Mouse (Mus musculus): Measurements from ENCODE around the gene Pcnp. TPM values are rescaled to one million over a fixed set of nuclear protein-coding genes. Genes with fewer than 3 reads are reported as not detected.

Gene Pcnp
- polyA plus RNA-seq, 1 experiment from 2014 or later, result 302 TPM

- Histone ChIP-seq H3K9ac (replicated peaks) (peak overlapping the region; percentile 95), H3K9me3 (no peaks in the 10 kb centered on the region), H3K36me3 (peaks cover 23% of the 10 kb centered on the region), H3K27ac (replicated peaks) (no peak overlapping the region), H3K4me3 (peak overlapping the region; percentile 95), H3K4me1 (peaks cover 20% of the 10 kb centered on the region), H3K4me2 (replicated peaks) (peak overlapping the region; percentile 87), H3K27me3 (no peaks in the 10 kb centered on the region)
- WGBS, result 56% methylated on average over 12 of the region's 12 CpGs
- ATAC-seq (ENCODE audit: low FRiP score, low read depth), result no peak
These were observed 1.5 kb downstream of the Pcnp start for GRCm38 (mm10) chr16:56027854-56028629.

- no peaks in the 10 kb centered on the region for H3K4me1 ChIP-seq
- H3K27me3 ChIP-seq, result no peaks in the 10 kb centered on the region
- ATAC-seq (ENCODE audit: low FRiP score, low read depth), result no peak
- H3K4me2 ChIP-seq (replicated peaks), result no peak overlapping the region
- H3K9me3 ChIP-seq, result no peaks in the 10 kb centered on the region
- no peak overlapping the region for H3K9ac ChIP-seq (replicated peaks)
- 96% methylated on average over 7 of the region's 7 CpGs for WGBS
- peaks cover 49% of the 10 kb centered on the region for H3K36me3 ChIP-seq
- H3K4me3 ChIP-seq, result no peak overlapping the region
- H3K27ac ChIP-seq (replicated peaks), result no peak overlapping the region
These were observed 9.9 kb downstream of the Pcnp start for GRCm38 (mm10) chr16:56019660-56020059.

DNA sequence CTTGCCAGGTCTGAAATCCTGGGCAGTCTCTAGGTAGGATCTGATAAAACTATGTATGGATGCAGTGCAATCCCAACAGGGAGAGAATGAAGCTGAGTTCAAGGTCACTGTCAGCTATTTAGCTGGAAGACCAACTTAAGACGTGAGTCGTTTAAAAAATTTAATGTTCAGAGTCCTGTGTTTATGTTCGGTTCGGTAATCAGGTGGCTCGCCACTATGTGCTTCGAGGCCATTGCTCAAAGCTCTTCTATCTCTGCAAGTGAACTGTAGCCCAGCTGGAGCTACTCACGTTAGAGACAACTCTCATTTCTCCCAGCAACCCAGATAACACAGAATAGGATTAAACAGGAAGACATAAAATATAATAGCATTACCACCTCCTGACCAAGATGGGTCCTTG, 15.5 kb downstream of the Pcnp start:
- H3K4me2 ChIP-seq (replicated peaks), result no peak overlapping the region

GRCm38 (mm10) chr16:56012789-56013743, 16.5 kb downstream of the Pcnp start:
- Histone ChIP-seq H3K9ac (replicated peaks) (no peak overlapping the region), H3K27ac (replicated peaks) (no peak overlapping the region), H3K9me3 (no peaks in the 10 kb centered on the region), H3K36me3 (peaks cover 37% of the 10 kb centered on the region), H3K4me3 (no peak overlapping the region), H3K4me1 (no peaks in the 10 kb centered on the region), H3K27me3 (no peaks in the 10 kb centered on the region), H3K4me2 (replicated peaks) (no peak overlapping the region)
- WGBS, result 91% methylated on average over 10 of the region's 10 CpGs
- ATAC-seq (ENCODE audit: low FRiP score, low read depth), result peak; percentile 58; the same call in 1 of the 2 replicates

More for the DNA sequence above, 15.5 kb downstream of the Pcnp start:
- H3K9me3 ChIP-seq, result no peaks in the 10 kb centered on the region
- no peak for ATAC-seq (ENCODE audit: low FRiP score, low read depth)
- WGBS, result 88% methylated on average over 7 of the region's 7 CpGs
- H3K4me1 ChIP-seq, result no peaks in the 10 kb centered on the region
- no peak overlapping the region for H3K27ac ChIP-seq (replicated peaks)
- H3K9ac ChIP-seq (replicated peaks), result no peak overlapping the region
- no peak overlapping the region for H3K4me3 ChIP-seq
- H3K27me3 ChIP-seq, result no peaks in the 10 kb centered on the region
- peaks cover 44% of the 10 kb centered on the region for H3K36me3 ChIP-seq

DNA sequence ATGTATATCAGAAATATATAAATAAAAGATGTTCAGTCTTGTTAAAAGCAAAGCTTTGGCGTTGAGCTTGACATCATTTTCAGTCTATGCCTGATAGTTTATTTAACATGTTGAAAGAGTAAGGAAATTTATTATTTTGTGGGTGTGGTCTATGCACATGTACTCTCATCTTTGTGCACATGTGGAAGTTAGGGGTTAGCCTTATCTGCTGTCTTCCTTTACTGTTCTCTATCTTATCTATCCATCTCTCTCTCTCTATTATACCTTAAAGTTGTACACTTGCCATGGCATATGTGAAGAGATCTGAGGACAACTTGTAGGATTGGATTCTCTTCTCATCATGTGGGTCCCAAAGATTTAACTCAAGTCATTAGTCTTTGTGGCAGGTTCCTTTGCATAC, 20.7 kb downstream of the Pcnp start:
- 93% methylated on average over 1 of the region's 1 CpGs for WGBS

DNA sequence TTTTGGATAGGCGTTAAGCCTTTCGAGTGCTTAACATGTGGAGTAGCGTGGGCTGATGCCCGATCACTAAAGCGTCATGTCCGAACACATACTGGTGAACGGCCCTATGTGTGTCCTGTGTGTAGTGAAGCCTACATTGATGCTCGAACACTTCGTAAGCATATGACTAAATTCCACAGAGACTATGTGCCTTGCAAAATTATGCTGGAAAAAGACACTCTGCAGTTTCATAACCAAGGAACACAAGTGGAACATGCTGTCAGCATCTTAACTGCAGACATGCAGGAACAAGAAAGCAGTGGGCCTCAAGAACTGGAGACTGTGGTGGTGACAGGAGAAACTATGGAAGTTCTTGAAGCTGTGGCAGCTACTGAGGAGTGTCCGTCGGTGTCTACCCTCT, 22.7 kb downstream of the Pcnp start:
- peaks cover 48% of the 10 kb centered on the region for H3K36me3 ChIP-seq
- 94% methylated on average over 11 of the region's 11 CpGs for WGBS

More for the DNA sequence above, 20.7 kb downstream of the Pcnp start:
- no peaks in the 10 kb centered on the region for H3K27me3 ChIP-seq
- no peak overlapping the region for H3K4me2 ChIP-seq (replicated peaks)
- no peak for ATAC-seq (ENCODE audit: low FRiP score, low read depth)
- H3K27ac ChIP-seq (replicated peaks), result no peak overlapping the region
- peaks cover 42% of the 10 kb centered on the region for H3K36me3 ChIP-seq
- no peaks in the 10 kb centered on the region for H3K4me1 ChIP-seq
- no peak overlapping the region for H3K9ac ChIP-seq (replicated peaks)
- H3K4me3 ChIP-seq, result no peak overlapping the region
- H3K9me3 ChIP-seq, result no peaks in the 10 kb centered on the region

DNA sequence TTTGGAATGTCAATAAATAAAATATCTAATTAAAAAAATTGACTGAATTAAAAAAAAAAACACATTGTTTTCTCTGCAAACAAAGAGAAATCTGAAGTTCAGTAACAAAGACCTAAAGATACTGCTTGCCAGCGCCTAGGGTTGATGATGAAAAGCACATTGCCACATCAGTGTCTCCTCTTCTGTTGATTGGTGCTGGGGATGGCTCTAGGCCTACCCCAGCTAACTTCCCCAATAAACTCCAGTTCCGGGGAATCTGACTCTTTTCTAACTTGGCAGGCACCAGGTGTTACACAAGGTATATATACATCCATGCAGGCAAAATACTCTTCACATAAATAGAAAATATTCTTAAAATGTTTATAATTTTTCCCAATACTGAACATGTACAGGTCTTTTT, 35.3 kb downstream of the Pcnp start:
- no peaks in the 10 kb centered on the region for H3K9me3 ChIP-seq
- ATAC-seq (ENCODE audit: low FRiP score, low read depth), result no peak
- peaks cover 51% of the 10 kb centered on the region for H3K36me3 ChIP-seq
- H3K4me3 ChIP-seq, result no peak overlapping the region
- no peak overlapping the region for H3K9ac ChIP-seq (replicated peaks)
- H3K27me3 ChIP-seq, result no peaks in the 10 kb centered on the region
- H3K4me2 ChIP-seq (replicated peaks), result no peak overlapping the region
- H3K27ac ChIP-seq (replicated peaks), result no peak overlapping the region
- H3K4me1 ChIP-seq, result no peaks in the 10 kb centered on the region
- WGBS, result 91% methylated on average over 2 of the region's 2 CpGs

More for the DNA sequence above, 22.7 kb downstream of the Pcnp start:
- H3K4me2 ChIP-seq (replicated peaks), result no peak overlapping the region
- no peak for ATAC-seq (ENCODE audit: low FRiP score, low read depth)
- no peak overlapping the region for H3K4me3 ChIP-seq
- no peak overlapping the region for H3K27ac ChIP-seq (replicated peaks)
- no peaks in the 10 kb centered on the region for H3K4me1 ChIP-seq
- no peaks in the 10 kb centered on the region for H3K9me3 ChIP-seq
- no peak overlapping the region for H3K9ac ChIP-seq (replicated peaks)
- H3K27me3 ChIP-seq, result no peaks in the 10 kb centered on the region

GRCm38 (mm10) chr16:55990311-55990710, 39.2 kb downstream of the Pcnp start:
- H3K27me3 ChIP-seq, result no peaks in the 10 kb centered on the region
- no peak overlapping the region for H3K27ac ChIP-seq (replicated peaks)
- no peak overlapping the region for H3K9ac ChIP-seq (replicated peaks)
- H3K4me1 ChIP-seq, result no peaks in the 10 kb centered on the region
- H3K9me3 ChIP-seq, result no peaks in the 10 kb centered on the region
- H3K36me3 ChIP-seq, result peaks cover 46% of the 10 kb centered on the region
- no peak overlapping the region for H3K4me3 ChIP-seq
- no peak for ATAC-seq (ENCODE audit: low FRiP score, low read depth)
- WGBS, result 92% methylated on average over 4 of the region's 4 CpGs
- no peak overlapping the region for H3K4me2 ChIP-seq (replicated peaks)

DNA sequence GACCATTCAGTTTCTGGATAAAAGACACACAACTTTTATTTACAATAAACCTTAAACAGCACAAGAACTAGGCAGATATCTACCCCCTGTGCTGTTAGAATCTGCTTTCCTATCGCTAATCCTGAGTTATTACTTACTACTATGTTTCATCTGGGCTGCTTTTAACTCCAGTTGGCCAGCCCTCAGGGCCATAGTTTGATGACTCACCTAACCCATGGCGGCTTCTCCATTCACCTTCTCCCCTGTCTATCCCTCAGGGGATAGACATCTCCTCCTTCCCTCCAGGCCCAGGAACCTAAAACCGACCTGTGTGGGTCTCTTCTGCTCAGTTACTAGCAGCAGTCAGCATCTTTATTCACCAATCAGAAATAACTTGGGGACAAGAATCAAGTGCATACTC, 43.5 kb downstream of the Pcnp start:
- Histone ChIP-seq H3K9me3 (no peaks in the 10 kb centered on the region), H3K4me1 (no peaks in the 10 kb centered on the region), H3K4me3 (no peak overlapping the region), H3K27me3 (no peaks in the 10 kb centered on the region), H3K36me3 (peaks cover 44% of the 10 kb centered on the region), H3K9ac (replicated peaks) (no peak overlapping the region), H3K27ac (replicated peaks) (no peak overlapping the region), H3K4me2 (replicated peaks) (no peak overlapping the region)
- ATAC-seq (ENCODE audit: low FRiP score, low read depth), result no peak
- over 99% methylated on average over 3 of the region's 3 CpGs for WGBS

DNA sequence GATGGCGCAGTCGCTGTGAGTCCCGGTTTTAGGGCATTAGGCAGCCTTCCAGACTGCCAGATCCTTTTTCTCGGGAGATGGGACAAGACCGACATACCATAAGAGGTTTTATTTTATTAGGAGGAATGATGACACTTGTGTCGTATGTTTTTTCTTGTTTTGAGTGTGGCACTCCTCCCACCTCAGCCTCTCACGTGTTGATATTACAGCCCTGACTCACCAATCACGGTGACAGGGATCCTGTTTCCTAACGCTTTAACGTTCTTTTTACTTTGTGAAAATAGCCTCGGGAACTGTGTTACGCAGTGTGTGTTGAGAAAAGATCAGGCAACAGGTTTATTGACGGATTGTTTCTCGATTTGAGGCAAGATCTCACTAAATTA, 54.6 kb downstream of the Pcnp start:
- Histone ChIP-seq H3K4me1 (peaks cover 23% of the 10 kb centered on the region), H3K9me3 (no peaks in the 10 kb centered on the region), H3K27ac (replicated peaks) (peak overlapping the region; percentile 68), H3K36me3 (peaks cover 28% of the 10 kb centered on the region), H3K4me3 (peak overlapping the region; percentile 75), H3K4me2 (replicated peaks) (peak overlapping the region; percentile 87), H3K27me3 (no peaks in the 10 kb centered on the region), H3K9ac (replicated peaks) (peak overlapping the region; percentile 83)
- ATAC-seq (ENCODE audit: low FRiP score, low read depth), result no peak
- WGBS, result 11% methylated on average over 14 of the region's 14 CpGs

- peak overlapping the region; percentile 68 for H3K27ac ChIP-seq (replicated peaks)
- peak overlapping the region; percentile 83 for H3K9ac ChIP-seq (replicated peaks)
- peak; percentile 82 for ATAC-seq (ENCODE audit: low FRiP score, low read depth)
- under 1% methylated on average over 55 of the region's 55 CpGs for WGBS
- no peaks in the 10 kb centered on the region for H3K9me3 ChIP-seq
- H3K36me3 ChIP-seq, result peaks cover 33% of the 10 kb centered on the region
- H3K27me3 ChIP-seq, result no peaks in the 10 kb centered on the region
- peak overlapping the region; percentile 75 for H3K4me3 ChIP-seq
- H3K4me2 ChIP-seq (replicated peaks), result peak overlapping the region; percentile 87
- peaks cover 23% of the 10 kb centered on the region for H3K4me1 ChIP-seq
These were observed 55.2 kb downstream of the Pcnp start for GRCm38 (mm10) chr16:55974256-55974902.

Measured in midbrain, embryonic 12.5 days (tissue).